Mouse (Mus musculus): Measurements from ENCODE around the gene Usp48. TPM values are rescaled to one million over a fixed set of nuclear protein-coding genes. Genes with fewer than 3 reads are reported as not detected.

The Usp48 gene
- total and polyA plus RNA-seq, 2 experiments from 2014 or later: 40.9 to 70.8 TPM

- Histone ChIP-seq H3K9me3 (ENCODE audit: low read length) (no peaks in the 10 kb centered on the region), H3K27ac (ENCODE audit: low read depth, low read length) (no peak overlapping the region)
- 65% methylated on average over 10 of the region's 10 CpGs for WGBS
Measured at GRCm38 (mm10) chr4:137660364-137661077, 67.0 kb downstream of the Usp48 start.

DNA sequence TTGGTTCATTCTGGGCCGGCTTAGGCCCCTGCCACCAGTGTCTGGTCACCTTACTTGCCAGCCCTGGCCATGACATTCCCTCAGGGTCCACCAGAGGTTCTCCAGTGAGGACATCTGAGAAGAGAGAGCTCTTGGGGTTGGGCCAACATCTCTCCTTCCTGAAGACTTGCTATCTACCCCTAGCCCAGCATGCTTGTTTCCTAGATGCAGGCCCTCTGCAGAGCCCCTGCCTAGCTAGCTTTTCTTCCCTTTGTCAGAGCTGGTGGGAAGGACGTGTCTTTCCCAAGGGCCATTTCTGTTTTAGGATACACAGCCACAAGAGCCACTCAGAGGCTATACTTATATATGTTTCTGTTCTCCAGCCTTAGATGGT lies 67.5 kb downstream of the Usp48 start:
- no peak overlapping the region for H3K4me2 ChIP-seq (ENCODE audit: low read depth, low read length, poor library complexity, severe bottlenecking)
- peaks cover 12% of the 10 kb centered on the region; the same call in 1 of the 2 replicates for H3K4me1 ChIP-seq (ENCODE audit: insufficient read depth, low read length)
- no peak for ATAC-seq (ENCODE audit: low FRiP score)
- no peaks in the 10 kb centered on the region for H3K27me3 ChIP-seq (ENCODE audit: insufficient read depth, low read length)
- H3K27ac ChIP-seq (ENCODE audit: low read depth, low read length): 0 out of 2 replicates have a peak overlapping the region, but pooled peaks have one; percentile 47
- 48% methylated on average over 2 of the region's 2 CpGs for WGBS
- no peak overlapping the region for H3K4me3 ChIP-seq (ENCODE audit: low read depth, low read length)
- no peak for TF ChIP-seq CTCF (IDR thresholded peaks at IDR 0.05)
- H3K36me3 ChIP-seq (ENCODE audit: insufficient read depth, low read length): peaks cover 21% of the 10 kb centered on the region; the same call in 1 of the 2 replicates
- DNase-seq (ENCODE audit: low spot score): no peak
- no peak overlapping the region for H3K9ac ChIP-seq (replicated peaks; ENCODE audit: low read length, poor library complexity, severe bottlenecking)
- no peaks in the 10 kb centered on the region for H3K9me3 ChIP-seq (ENCODE audit: low read length)

More at GRCm38 (mm10) chr4:137660364-137661077, 67.0 kb downstream of the Usp48 start:
- peaks cover 22% of the 10 kb centered on the region; the same call in 1 of the 2 replicates for H3K36me3 ChIP-seq (ENCODE audit: insufficient read depth, low read length)
- H3K9ac ChIP-seq (replicated peaks; ENCODE audit: low read length, poor library complexity, severe bottlenecking): no peak overlapping the region
- DNase-seq (ENCODE audit: low spot score) (peak; percentile 51), ATAC-seq (ENCODE audit: low FRiP score) (no peak)
- H3K4me1 ChIP-seq (ENCODE audit: insufficient read depth, low read length): peaks cover 8% of the 10 kb centered on the region; the same call in 1 of the 2 replicates
- no peak for TF ChIP-seq CTCF (IDR thresholded peaks at IDR 0.05)
- H3K27me3 ChIP-seq (ENCODE audit: insufficient read depth, low read length): no peaks in the 10 kb centered on the region
- no peak overlapping the region for H3K4me2 ChIP-seq (ENCODE audit: low read depth, low read length, poor library complexity, severe bottlenecking)
- H3K4me3 ChIP-seq (ENCODE audit: low read depth, low read length): no peak overlapping the region

- 27% methylated on average over 6 of the region's 6 CpGs for WGBS
- Histone ChIP-seq H3K4me2 (ENCODE audit: low read depth, low read length, poor library complexity, severe bottlenecking) (no peak overlapping the region), H3K9me3 (ENCODE audit: low read length) (no peaks in the 10 kb centered on the region), H3K27ac (ENCODE audit: low read depth, low read length) (peak overlapping the region; percentile 47), H3K9ac (replicated peaks; ENCODE audit: low read length, poor library complexity, severe bottlenecking) (no peak overlapping the region), H3K36me3 (ENCODE audit: insufficient read depth, low read length) (peaks cover 16% of the 10 kb centered on the region; the same call in 1 of the 2 replicates), H3K4me3 (ENCODE audit: low read depth, low read length) (no peak overlapping the region), H3K4me1 (ENCODE audit: insufficient read depth, low read length) (peaks cover 17% of the 10 kb centered on the region), H3K27me3 (ENCODE audit: insufficient read depth, low read length) (no peaks in the 10 kb centered on the region)
- TF ChIP-seq CTCF (IDR thresholded peaks at IDR 0.05): no peak
- ATAC-seq (ENCODE audit: low FRiP score) (no peak), DNase-seq (ENCODE audit: low spot score) (peak; percentile 55)
Measured at GRCm38 (mm10) chr4:137661547-137661946, 68.0 kb downstream of the Usp48 start.

DNA sequence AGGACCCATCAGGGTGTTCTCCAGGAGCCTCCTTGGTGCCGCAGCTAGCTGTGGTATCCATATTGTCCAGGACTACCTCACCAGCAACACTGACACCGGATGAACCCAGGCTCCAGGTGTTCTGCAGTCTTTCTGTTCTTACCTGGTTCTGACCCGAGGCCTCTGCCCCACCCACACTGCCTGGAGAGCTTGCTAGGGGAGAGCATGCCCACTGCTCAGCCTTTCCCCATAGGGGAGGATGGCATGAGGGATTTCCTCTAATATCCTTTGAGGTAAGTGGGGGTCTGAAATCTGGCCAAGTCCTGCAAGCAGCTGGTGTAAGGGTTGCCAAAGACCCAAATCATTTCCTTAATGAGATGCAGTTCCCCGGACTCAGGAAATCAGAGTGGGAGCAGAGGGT lies 69.9 kb downstream of the Usp48 start:
- TF ChIP-seq CTCF (IDR thresholded peaks at IDR 0.05): no peak
- no peak for ATAC-seq (ENCODE audit: low FRiP score)
- H3K27me3 ChIP-seq (ENCODE audit: insufficient read depth, low read length): no peaks in the 10 kb centered on the region
- no peak overlapping the region for H3K4me2 ChIP-seq (ENCODE audit: low read depth, low read length, poor library complexity, severe bottlenecking)
- H3K4me3 ChIP-seq (ENCODE audit: low read depth, low read length): no peak overlapping the region
- no peak overlapping the region for H3K27ac ChIP-seq (ENCODE audit: low read depth, low read length)
- DNase-seq (ENCODE audit: low spot score): no peak
- 79% methylated on average over 4 of the region's 4 CpGs for WGBS
- H3K9ac ChIP-seq (replicated peaks; ENCODE audit: low read length, poor library complexity, severe bottlenecking): no peak overlapping the region
- peaks cover 31% of the 10 kb centered on the region for H3K4me1 ChIP-seq (ENCODE audit: insufficient read depth, low read length)
- H3K36me3 ChIP-seq (ENCODE audit: insufficient read depth, low read length): no peaks in the 10 kb centered on the region
- H3K9me3 ChIP-seq (ENCODE audit: low read length): no peaks in the 10 kb centered on the region

GRCm38 (mm10) chr4:137664433-137664979 lies 71.0 kb downstream of the Usp48 start, which contains the start of gene Rap1gap:
Gene Rap1gap, plus strand, starts transcription at chr4:137664726.
- WGBS: under 1% methylated on average over 29 of the region's 44 CpGs
- H3K36me3 ChIP-seq (ENCODE audit: insufficient read depth, low read length): no peaks in the 10 kb centered on the region
- H3K27ac ChIP-seq (ENCODE audit: low read depth, low read length): peak within 1 kb of the TSS; percentile 79
- no peak; the same call in 1 of the 2 replicates for TF ChIP-seq CTCF (IDR thresholded peaks at IDR 0.05)
- H3K4me1 ChIP-seq (ENCODE audit: insufficient read depth, low read length): peaks cover 31% of the 10 kb centered on the region
- H3K9me3 ChIP-seq (ENCODE audit: low read length): no peaks in the 10 kb centered on the region
- peak within 1 kb of the TSS; percentile 89 for H3K9ac ChIP-seq (replicated peaks; ENCODE audit: low read length, poor library complexity, severe bottlenecking)
- ATAC-seq (ENCODE audit: low FRiP score) (peak; percentile 61), DNase-seq (ENCODE audit: low spot score) (peak; percentile 51)
- H3K4me2 ChIP-seq (ENCODE audit: low read depth, low read length, poor library complexity, severe bottlenecking): peak within 1 kb of the TSS; percentile 76
- peak within 1 kb of the TSS; percentile 80 for H3K4me3 ChIP-seq (ENCODE audit: low read depth, low read length)
- H3K27me3 ChIP-seq (ENCODE audit: insufficient read depth, low read length): no peaks in the 10 kb centered on the region

All from midbrain, postnatal 0 days (tissue).